Mouse (Mus musculus): ENCODE measurements around the gene Prkg1. TPM values are rescaled to one million over a fixed set of nuclear protein-coding genes. Genes with fewer than 3 reads are reported as not detected.

The Prkg1 gene
- polyA plus RNA-seq, 1 experiment from 2014 or later = 7.1 TPM

DNA sequence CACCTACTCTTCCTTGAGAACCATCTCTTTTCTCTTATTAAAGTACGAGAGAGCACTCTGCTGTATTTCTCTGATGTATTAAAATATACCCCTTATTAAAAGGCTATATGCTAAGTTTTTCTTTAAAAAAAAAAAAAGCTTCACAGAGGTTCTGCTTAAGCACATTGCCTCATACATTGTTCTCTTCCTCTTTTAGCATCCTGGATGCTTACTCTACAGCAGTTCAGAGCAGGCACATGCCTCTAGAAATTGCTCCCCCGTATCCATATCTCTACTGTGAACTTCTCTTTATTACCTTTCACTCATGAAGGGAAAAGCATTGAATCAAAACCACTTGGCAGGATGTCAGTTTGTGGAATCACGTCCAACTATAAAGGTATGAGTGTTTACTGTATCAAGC is 257.0 kb downstream of the Prkg1 start:
- Histone ChIP-seq H3K4me2 (ENCODE audit: low read depth, low read length) (no peak overlapping the region), H3K36me3 (replicated peaks; ENCODE audit: control insufficient read depth, insufficient read depth, low read depth, low read length) (no peaks in the 10 kb centered on the region), H3K27ac (replicated peaks; ENCODE audit: low read depth, low read length) (no peak overlapping the region), H3K9ac (replicated peaks; ENCODE audit: low read length) (no peak overlapping the region), H3K27me3 (ENCODE audit: control insufficient read depth, insufficient read depth, low read length) (no peaks in the 10 kb centered on the region), H3K9me3 (replicated peaks; ENCODE audit: control insufficient read depth, low read length) (no peaks in the 10 kb centered on the region), H3K4me3 (ENCODE audit: low read depth, low read length) (no peak overlapping the region), H3K4me1 (ENCODE audit: control insufficient read depth, insufficient read depth, low read length) (no peaks in the 10 kb centered on the region)
- WGBS = 74% methylated on average over 3 of the region's 3 CpGs
- no peak for DNase-seq (ENCODE audit: low spot score)
- ATAC-seq (replicated peaks; ENCODE audit: insufficient number of reproducible peaks, low FRiP score, low TSS enrichment, low read depth) = no peak

DNA sequence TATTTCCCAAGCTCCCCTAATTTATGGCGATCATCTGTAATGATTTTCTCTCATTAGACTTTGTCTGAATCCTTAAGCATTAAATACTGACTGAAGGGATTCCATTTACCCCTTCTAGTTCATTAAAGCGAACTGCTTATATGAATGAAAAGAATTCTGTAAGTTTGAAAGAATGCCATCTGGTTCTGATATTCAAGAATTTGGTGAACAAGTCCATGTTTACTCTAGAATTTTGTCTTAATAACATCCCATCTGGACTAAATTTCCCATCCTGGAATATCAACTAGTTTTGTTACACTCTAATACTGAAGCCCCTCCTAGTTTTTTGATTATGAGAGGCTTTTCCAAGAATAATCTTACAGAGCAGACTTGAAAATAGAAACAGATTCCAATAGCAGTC is 258.5 kb downstream of the Prkg1 start:
- H3K9ac ChIP-seq (replicated peaks; ENCODE audit: low read length) = no peak overlapping the region
- no peak for ATAC-seq (replicated peaks; ENCODE audit: insufficient number of reproducible peaks, low FRiP score, low TSS enrichment, low read depth)
- 48% methylated on average over 2 of the region's 2 CpGs for WGBS

DNA sequence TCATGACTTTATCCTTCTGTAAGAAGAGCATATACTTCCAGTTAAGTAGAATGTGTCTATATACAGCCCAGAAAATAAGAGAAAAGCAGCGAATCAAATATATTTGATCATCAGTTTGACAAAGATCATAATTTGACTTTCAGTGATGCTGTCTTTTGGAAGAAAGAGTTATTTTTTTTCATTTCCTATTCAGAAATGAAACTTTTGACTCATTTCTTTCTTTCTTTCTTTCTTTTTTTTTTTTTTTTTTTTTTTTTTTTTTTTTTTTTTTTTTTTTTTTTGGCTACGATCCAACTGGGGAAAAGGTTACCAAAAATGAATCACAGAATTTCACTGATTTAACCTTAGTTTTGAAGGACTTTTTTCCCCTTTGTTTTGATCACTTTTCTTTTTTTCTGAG is 259.8 kb downstream of the Prkg1 start:
- no peaks in the 10 kb centered on the region for H3K9me3 ChIP-seq (replicated peaks; ENCODE audit: control insufficient read depth, low read length)
- H3K27me3 ChIP-seq (ENCODE audit: control insufficient read depth, insufficient read depth, low read length) = no peaks in the 10 kb centered on the region
- no peaks in the 10 kb centered on the region for H3K4me1 ChIP-seq (ENCODE audit: control insufficient read depth, insufficient read depth, low read length)
- 93% methylated on average over 2 of the region's 2 CpGs for WGBS
- H3K27ac ChIP-seq (replicated peaks; ENCODE audit: low read depth, low read length) = no peak overlapping the region
- H3K4me3 ChIP-seq (ENCODE audit: low read depth, low read length) = no peak overlapping the region
- no peak for DNase-seq (ENCODE audit: low spot score)
- H3K4me2 ChIP-seq (ENCODE audit: low read depth, low read length) = no peak overlapping the region
- no peak for ATAC-seq (replicated peaks; ENCODE audit: insufficient number of reproducible peaks, low FRiP score, low TSS enrichment, low read depth)
- no peak overlapping the region for H3K9ac ChIP-seq (replicated peaks; ENCODE audit: low read length)
- no peaks in the 10 kb centered on the region for H3K36me3 ChIP-seq (replicated peaks; ENCODE audit: control insufficient read depth, insufficient read depth, low read depth, low read length)

More for the DNA sequence above, 258.5 kb downstream of the Prkg1 start:
- Histone ChIP-seq H3K4me3 (ENCODE audit: low read depth, low read length) (no peak overlapping the region), H3K36me3 (replicated peaks; ENCODE audit: control insufficient read depth, insufficient read depth, low read depth, low read length) (no peaks in the 10 kb centered on the region), H3K27ac (replicated peaks; ENCODE audit: low read depth, low read length) (no peak overlapping the region), H3K27me3 (ENCODE audit: control insufficient read depth, insufficient read depth, low read length) (no peaks in the 10 kb centered on the region), H3K4me2 (ENCODE audit: low read depth, low read length) (no peak overlapping the region), H3K9me3 (replicated peaks; ENCODE audit: control insufficient read depth, low read length) (no peaks in the 10 kb centered on the region), H3K4me1 (ENCODE audit: control insufficient read depth, insufficient read depth, low read length) (no peaks in the 10 kb centered on the region)
- DNase-seq (ENCODE audit: low spot score) = peak; percentile 84

DNA sequence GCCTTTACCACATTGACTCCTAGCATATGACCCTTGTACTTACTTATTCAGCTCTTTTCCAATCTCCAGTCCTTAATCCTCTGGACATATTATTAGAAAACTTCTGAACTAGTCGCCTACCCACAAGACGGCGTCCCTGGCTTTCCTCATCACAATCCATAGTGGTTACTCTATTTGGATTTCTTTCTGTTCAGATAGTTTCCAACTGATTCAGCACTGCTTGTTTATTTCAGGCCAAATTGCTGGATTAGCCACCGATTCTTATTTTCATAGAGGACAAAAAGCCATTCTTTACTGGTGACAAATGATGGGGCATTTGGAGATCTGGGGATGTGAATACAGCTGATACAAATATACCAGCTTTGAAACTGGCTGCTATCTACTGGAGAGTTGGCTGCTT is 267.4 kb downstream of the Prkg1 start:
- ATAC-seq (replicated peaks; ENCODE audit: insufficient number of reproducible peaks, low FRiP score, low TSS enrichment, low read depth) (no peak), DNase-seq (ENCODE audit: low spot score) (no peak)
- 85% methylated on average over 4 of the region's 4 CpGs for whole genome bisulfite sequencing
- no peak overlapping the region for H3K4me2 ChIP-seq (ENCODE audit: low read depth, low read length)
- H3K9me3 ChIP-seq (replicated peaks; ENCODE audit: control insufficient read depth, low read length) = no peaks in the 10 kb centered on the region
- H3K4me1 ChIP-seq (ENCODE audit: control insufficient read depth, insufficient read depth, low read length) = no peaks in the 10 kb centered on the region
- H3K27me3 ChIP-seq (ENCODE audit: control insufficient read depth, insufficient read depth, low read length) = no peaks in the 10 kb centered on the region
- no peak overlapping the region for H3K4me3 ChIP-seq (ENCODE audit: low read depth, low read length)
- no peak overlapping the region for H3K9ac ChIP-seq (replicated peaks; ENCODE audit: low read length)
- no peaks in the 10 kb centered on the region for H3K36me3 ChIP-seq (replicated peaks; ENCODE audit: control insufficient read depth, insufficient read depth, low read depth, low read length)
- H3K27ac ChIP-seq (replicated peaks; ENCODE audit: low read depth, low read length) = no peak overlapping the region

DNA sequence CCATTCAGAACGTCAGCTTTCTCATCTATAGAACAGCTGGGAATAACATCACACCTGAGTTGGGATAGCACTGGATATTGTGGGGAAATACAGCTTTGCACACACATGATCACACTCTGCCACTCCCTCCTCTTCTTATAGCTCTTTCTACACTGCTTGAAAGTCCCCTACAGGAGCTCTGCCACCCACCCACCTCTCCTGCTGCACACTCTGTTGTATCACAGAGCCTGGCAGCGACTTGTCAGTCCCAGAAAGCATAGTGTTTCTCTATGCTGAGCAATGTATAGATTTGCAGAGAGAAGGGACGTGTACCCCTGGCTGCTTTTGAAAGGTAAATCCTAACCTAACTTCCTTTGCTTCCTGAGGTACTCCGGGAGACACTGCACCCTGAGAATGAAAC is 275.2 kb downstream of the Prkg1 start:
- Histone ChIP-seq H3K4me1 (ENCODE audit: control insufficient read depth, insufficient read depth, low read length) (no peaks in the 10 kb centered on the region), H3K9me3 (replicated peaks; ENCODE audit: control insufficient read depth, low read length) (no peaks in the 10 kb centered on the region), H3K36me3 (replicated peaks; ENCODE audit: control insufficient read depth, insufficient read depth, low read depth, low read length) (no peaks in the 10 kb centered on the region), H3K4me3 (ENCODE audit: low read depth, low read length) (no peak overlapping the region), H3K9ac (replicated peaks; ENCODE audit: low read length) (no peak overlapping the region), H3K4me2 (ENCODE audit: low read depth, low read length) (no peak overlapping the region), H3K27ac (replicated peaks; ENCODE audit: low read depth, low read length) (no peak overlapping the region), H3K27me3 (ENCODE audit: control insufficient read depth, insufficient read depth, low read length) (no peaks in the 10 kb centered on the region)
- DNase-seq (ENCODE audit: low spot score) (no peak), ATAC-seq (replicated peaks; ENCODE audit: insufficient number of reproducible peaks, low FRiP score, low TSS enrichment, low read depth) (no peak)
- 73% methylated on average over 4 of the region's 4 CpGs for WGBS

DNA sequence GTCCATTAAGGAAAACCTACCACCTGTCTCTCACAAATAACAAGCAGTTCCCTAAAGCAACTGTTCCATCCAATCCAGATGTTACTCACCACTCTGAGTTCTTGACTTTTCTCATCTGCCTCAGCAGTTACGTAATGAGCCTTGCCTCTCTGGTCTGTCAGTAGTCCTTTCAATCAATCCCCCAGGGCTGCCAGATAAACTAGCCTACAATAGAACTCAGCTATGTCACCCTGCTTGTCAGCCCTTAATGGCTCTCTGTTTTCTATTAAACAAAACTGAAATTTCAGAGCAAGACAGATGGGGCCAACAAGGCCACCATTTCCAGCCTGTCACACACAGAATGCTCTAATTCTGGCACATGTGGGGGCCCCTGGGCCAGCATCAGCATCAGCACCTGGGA is 293.1 kb downstream of the Prkg1 start:
- Histone ChIP-seq H3K9ac (replicated peaks; ENCODE audit: low read length) (no peak overlapping the region), H3K27ac (replicated peaks; ENCODE audit: low read depth, low read length) (no peak overlapping the region), H3K27me3 (ENCODE audit: control insufficient read depth, insufficient read depth, low read length) (no peaks in the 10 kb centered on the region), H3K4me2 (ENCODE audit: low read depth, low read length) (no peak overlapping the region), H3K9me3 (replicated peaks; ENCODE audit: control insufficient read depth, low read length) (no peaks in the 10 kb centered on the region), H3K4me3 (ENCODE audit: low read depth, low read length) (no peak overlapping the region), H3K36me3 (replicated peaks; ENCODE audit: control insufficient read depth, insufficient read depth, low read depth, low read length) (no peaks in the 10 kb centered on the region), H3K4me1 (ENCODE audit: control insufficient read depth, insufficient read depth, low read length) (no peaks in the 10 kb centered on the region)
- 18% methylated on average over 1 of the region's 1 CpGs for WGBS
- DNase-seq (ENCODE audit: low spot score) = peak; percentile 40
- no peak for ATAC-seq (replicated peaks; ENCODE audit: insufficient number of reproducible peaks, low FRiP score, low TSS enrichment, low read depth)

DNA sequence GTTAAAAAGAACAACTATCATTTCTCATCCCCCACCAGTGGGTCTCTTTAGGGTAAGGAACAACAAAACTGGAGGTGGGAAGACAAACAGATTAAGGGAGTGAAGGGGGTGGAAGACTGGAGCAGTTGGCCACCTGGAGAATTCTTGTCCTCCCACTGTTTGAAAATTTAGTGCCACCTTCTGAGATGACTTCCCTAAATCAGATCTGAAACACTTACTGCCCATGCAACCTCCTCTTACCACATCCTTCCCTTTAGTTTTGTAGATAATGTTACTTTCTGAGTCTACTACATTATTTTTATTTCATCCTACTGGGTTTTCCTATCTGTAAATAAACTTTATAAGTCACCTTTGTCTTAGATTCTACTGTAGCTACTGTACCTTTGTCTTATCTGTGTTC is 304.6 kb downstream of the Prkg1 start:
- H3K4me1 ChIP-seq (ENCODE audit: control insufficient read depth, insufficient read depth, low read length) = no peaks in the 10 kb centered on the region
- no peak overlapping the region for H3K27ac ChIP-seq (replicated peaks; ENCODE audit: low read depth, low read length)
- no peak for DNase-seq (ENCODE audit: low spot score)

DNA sequence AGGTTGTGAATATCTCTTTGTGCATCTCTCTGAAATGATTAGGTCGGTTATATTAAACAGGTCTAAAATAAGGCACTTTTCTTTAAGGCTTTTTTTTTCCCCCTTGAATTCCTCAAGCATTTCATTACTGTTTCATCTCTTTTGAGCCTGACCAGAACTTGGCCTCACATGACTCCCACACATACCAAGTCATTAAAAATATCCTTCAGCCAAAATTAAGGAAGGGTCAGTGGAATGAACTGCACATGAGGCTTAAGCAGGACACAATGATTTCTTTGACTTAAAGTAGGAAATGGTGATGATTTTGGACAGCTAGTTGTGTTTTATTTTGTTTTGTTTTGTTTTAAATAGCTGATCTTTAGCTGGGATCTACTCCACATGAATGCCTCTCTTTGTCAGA is 320.7 kb downstream of the Prkg1 start:
- H3K4me2 ChIP-seq (ENCODE audit: low read depth, low read length) = no peak overlapping the region
- H3K27ac ChIP-seq (replicated peaks; ENCODE audit: low read depth, low read length) = no peak overlapping the region
- DNase-seq (ENCODE audit: low spot score) (no peak), ATAC-seq (replicated peaks; ENCODE audit: insufficient number of reproducible peaks, low FRiP score, low TSS enrichment, low read depth) (no peak)
- WGBS = 75% methylated on average over 1 of the region's 1 CpGs
- H3K27me3 ChIP-seq (ENCODE audit: control insufficient read depth, insufficient read depth, low read length) = no peaks in the 10 kb centered on the region
- H3K9ac ChIP-seq (replicated peaks; ENCODE audit: low read length) = no peak overlapping the region
- no peaks in the 10 kb centered on the region for H3K9me3 ChIP-seq (replicated peaks; ENCODE audit: control insufficient read depth, low read length)
- no peak overlapping the region for H3K4me3 ChIP-seq (ENCODE audit: low read depth, low read length)
- H3K4me1 ChIP-seq (ENCODE audit: control insufficient read depth, insufficient read depth, low read length) = no peaks in the 10 kb centered on the region
- no peaks in the 10 kb centered on the region for H3K36me3 ChIP-seq (replicated peaks; ENCODE audit: control insufficient read depth, insufficient read depth, low read depth, low read length)

More for the DNA sequence above, 304.6 kb downstream of the Prkg1 start:
- Histone ChIP-seq H3K9ac (replicated peaks; ENCODE audit: low read length) (no peak overlapping the region), H3K4me3 (ENCODE audit: low read depth, low read length) (no peak overlapping the region), H3K36me3 (replicated peaks; ENCODE audit: control insufficient read depth, insufficient read depth, low read depth, low read length) (no peaks in the 10 kb centered on the region), H3K9me3 (replicated peaks; ENCODE audit: control insufficient read depth, low read length) (no peaks in the 10 kb centered on the region), H3K4me2 (ENCODE audit: low read depth, low read length) (no peak overlapping the region), H3K27me3 (ENCODE audit: control insufficient read depth, insufficient read depth, low read length) (no peaks in the 10 kb centered on the region)
- ATAC-seq (replicated peaks; ENCODE audit: insufficient number of reproducible peaks, low FRiP score, low TSS enrichment, low read depth) = no peak
